Mouse (Mus musculus): ENCODE data around the gene Rfwd3.

DNA sequence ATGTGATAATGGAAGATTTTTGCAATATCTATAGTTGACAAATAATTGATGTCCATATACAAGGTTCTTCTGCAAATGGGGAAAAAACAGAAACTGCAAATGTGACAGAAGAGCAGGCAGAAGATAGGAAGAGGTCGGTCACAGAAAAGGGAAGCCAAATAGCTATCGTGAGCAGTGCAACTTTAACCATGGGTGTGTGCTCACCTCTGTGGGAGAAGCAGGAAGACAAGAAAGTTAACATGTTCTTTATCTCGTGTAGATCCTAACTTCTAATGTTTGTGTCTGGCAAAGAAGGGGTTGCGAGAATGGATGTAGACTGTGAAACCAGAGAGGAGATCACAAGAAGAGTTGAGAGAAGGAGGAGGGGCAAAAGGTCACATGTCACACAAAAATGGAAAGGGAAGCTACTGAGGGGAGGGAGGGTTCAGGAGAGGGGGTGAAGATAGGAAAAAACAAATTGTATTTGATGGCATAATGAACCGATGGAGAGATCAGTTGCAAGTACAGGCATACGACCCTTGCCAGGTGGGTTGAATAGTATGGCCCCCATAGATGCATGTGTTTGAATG lies 25.3 kb upstream of the Rfwd3 start:
- TF ChIP-seq MAX (IDR thresholded peaks at IDR 0.05; ENCODE audit: low read length) (no peak), CTCF (conservative IDR thresholded peaks at IDR 0.05 in 1 of 2, IDR thresholded peaks at IDR 0.05 in 1 of 2; ENCODE audit: low read depth in 2 of 2, low read length in 2 of 2) (no peak), POLR2A (IDR thresholded peaks at IDR 0.05; ENCODE audit: low read depth, low read length) (no peak), PAX5 (IDR thresholded peaks at IDR 0.05; ENCODE audit: low read length) (no peak), POLR2AphosphoS2 (IDR thresholded peaks at IDR 0.05; ENCODE audit: low read depth, low read length) (no peak), NRF1 (IDR thresholded peaks at IDR 0.05; ENCODE audit: low read depth, low read length) (no peak), SIN3A (IDR thresholded peaks at IDR 0.05; ENCODE audit: low read length) (no peak)
